Mouse (Mus musculus): ENCODE measurements around the gene Olfr1354.
"Not testable (repeated sequence)": the region's sequence is repeated elsewhere in the genome, so short reads cannot be mapped to it uniquely, and the experiment has no call there.

Gene Olfr1354

GRCm38 (mm10) chr10:78912871-78913270, at the start of gene Olfr1354:
Olfr1354 (plus strand) TSS chr10:78913171.
- DNase-seq = not testable (repeated sequence)

- DNase-seq = no peak
Observed at GRCm38 (mm10) chr10:78875240-78875639, 37.7 kb upstream of the Olfr1354 start, which contains the start of gene Olfr1355. Olfr1355 (plus strand) TSS chr10:78875540.

GRCm38 (mm10) chr10:78950336-78950735, 37.4 kb downstream of the Olfr1354 start, which contains the start of gene Olfr8:
Olfr8 (plus strand) TSS chr10:78950636.
- not testable (repeated sequence) for DNase-seq

- not testable (repeated sequence) for DNase-seq
Observed at GRCm38 (mm10) chr10:78963009-78963408, 50.0 kb downstream of the Olfr1354 start, which contains the start of gene Olfr1353. Olfr1353 (plus strand) TSS chr10:78963309.
